Mouse (Mus musculus) liver, adult 2 months (tissue): ENCODE data around the gene Slc4a3. TPM values are rescaled to one million over a fixed set of nuclear protein-coding genes. Genes with fewer than 3 reads are reported as not detected.

Experiments used
- DNase-seq: peaks from one replicate; pipeline ENCODE4 v3.0.0-alpha.2; 2011; ENCODE audit warnings: low read depth, low spot score; ENCODE audit errors: extremely low read depth
- H3K27ac ChIP-seq: fragments of 200-500 bp; replicated peaks from 2 replicates; pipeline ENCODE4 v1.5.1; 2012; ENCODE audit warnings: low read depth, mild to moderate bottlenecking, control low read depth, inconsistent platforms, low read length; ENCODE audit not compliant: insufficient read depth
- H3K27me3 ChIP-seq: fragments of 200-500 bp; 2 replicates; pipeline ENCODE4 v1.6.1; 2012; ENCODE audit warnings: mild to moderate bottlenecking, moderate library complexity, low read length, inconsistent platforms; ENCODE audit not compliant: control insufficient read depth, insufficient read depth
- H3K36me3 ChIP-seq: fragments of 200-500 bp; 2 replicates; pipeline ENCODE4 v1.6.1; 2012; ENCODE audit warnings: low read length, inconsistent platforms; ENCODE audit not compliant: control insufficient read depth, insufficient read depth
- H3K4me1 ChIP-seq: fragments of 200-500 bp; 2 replicates; pipeline ENCODE4 v1.6.1; 2011; ENCODE audit warnings: low read length; ENCODE audit not compliant: control insufficient read depth, insufficient read depth
- H3K4me3 ChIP-seq: fragments of 200-500 bp; 2 replicates; pipeline ENCODE4 v1.5.1; 2011; ENCODE audit warnings: low read depth, mild to moderate bottlenecking, control low read depth, low read length, moderate library complexity; ENCODE audit not compliant: insufficient read depth
- H3K79me2 ChIP-seq: fragments of 200-500 bp; 2 replicates; pipeline ENCODE4 v1.6.1; 2012; ENCODE audit warnings: inconsistent platforms, mild to moderate bottlenecking, low read length, moderate library complexity; ENCODE audit not compliant: control insufficient read depth, insufficient read depth
- H3K9ac ChIP-seq: fragments of 200-500 bp; 2 replicates; pipeline ENCODE4 v1.6.1; 2012; ENCODE audit warnings: low read depth, mild to moderate bottlenecking, control low read depth, inconsistent platforms, low read length
- CTCF ChIP-seq: fragments of 200-500 bp; IDR thresholded peaks from 2 replicates; pipeline ENCODE4 v1.5.1; 2011; ENCODE audit warnings: low read depth, low read length, control low read depth
- POLR2A ChIP-seq: fragments of 200-500 bp; IDR thresholded peaks from 2 replicates; pipeline ENCODE4 v1.6.1; 2011; ENCODE audit warnings: low read length, control low read depth; ENCODE audit not compliant: insufficient read depth; ENCODE audit errors: extremely low read depth
- WGBS: fragments of 180-500 bp; shearing (Covaris S2); methylation state at CpG from one replicate; pipeline ENCODE4 v1.1.7; 2018; 5-methylcytosine and 5-hydroxymethylcytosine counted together
- polyA plus RNA-seq: library from polyadenylated mRNA; depleted of rRNA; stranded (reverse); fragments of >200 nt; gene quantifications from 2 replicates; pipeline ENCODE4 v1.2.3, GENCODE M21; 2012; rRNA removed
- total RNA-seq: library from RNA; depleted of rRNA; stranded (reverse); fragments of >200 nt; gene quantifications from 2 replicates; pipeline ENCODE4 v1.2.3, GENCODE M21; 2014; rRNA removed

Slc4a3 gene
- 0.34 and 0.37 TPM in 2 replicates for total RNA-seq
- polyA plus RNA-seq, result 0.63 and 0.76 TPM in 2 replicates

GRCm38 (mm10) chr1:75545965-75546956 lies at the start of gene Slc4a3:
TSS of gene Slc4a3 (plus strand) at chr1:75546266.
- no peaks in the 10 kb centered on the region for H3K4me1 ChIP-seq
- DNase-seq, result no peak
- H3K9ac ChIP-seq, result peak within 1 kb of the TSS; percentile 32
- H3K4me3 ChIP-seq, result peak within 1 kb of the TSS; percentile 49
- WGBS, result 2% methylated on average over 57 of the region's 64 CpGs
- H3K27me3 ChIP-seq, result peaks cover 30% of the 10 kb centered on the region
- no peaks in the 10 kb centered on the region for H3K79me2 ChIP-seq
- TF ChIP-seq POLR2A, result no peak
- TF ChIP-seq CTCF, result no peak
- no peaks in the 10 kb centered on the region for H3K36me3 ChIP-seq
- no peak within 1 kb of the TSS for H3K27ac ChIP-seq

- no peak for DNase-seq
- H3K36me3 ChIP-seq, result no peaks in the 10 kb centered on the region
- H3K4me1 ChIP-seq, result no peaks in the 10 kb centered on the region
- 88% methylated on average over 4 of the region's 4 CpGs for WGBS
- H3K4me3 ChIP-seq, result no peak overlapping the region
- no peak for TF ChIP-seq POLR2A
- H3K9ac ChIP-seq, result no peak overlapping the region
- peaks cover 4% of the 10 kb centered on the region; the same call in 1 of the 2 replicates for H3K27me3 ChIP-seq
- no peak overlapping the region for H3K27ac ChIP-seq
- no peaks in the 10 kb centered on the region for H3K79me2 ChIP-seq
Measured at GRCm38 (mm10) chr1:75498897-75499296, 47.2 kb upstream of the Slc4a3 start.

- Histone ChIP-seq H3K36me3 (no peaks in the 10 kb centered on the region), H3K27ac (no peak overlapping the region), H3K4me1 (no peaks in the 10 kb centered on the region), H3K79me2 (no peaks in the 10 kb centered on the region), H3K9ac (no peak overlapping the region), H3K27me3 (peaks cover 4% of the 10 kb centered on the region; the same call in 1 of the 2 replicates), H3K4me3 (no peak overlapping the region)
- TF ChIP-seq POLR2A (no peak), CTCF (peak; percentile 49)
- 82% methylated on average over 7 of the region's 7 CpGs for WGBS
- DNase-seq, result no peak
Measured at GRCm38 (mm10) chr1:75499441-75499840, 46.6 kb upstream of the Slc4a3 start.

GRCm38 (mm10) chr1:75501905-75502304 lies 44.2 kb upstream of the Slc4a3 start:
- Histone ChIP-seq H3K4me3 (no peak overlapping the region), H3K36me3 (no peaks in the 10 kb centered on the region), H3K27ac (no peak overlapping the region), H3K4me1 (no peaks in the 10 kb centered on the region), H3K9ac (no peak overlapping the region), H3K27me3 (peaks cover 21% of the 10 kb centered on the region), H3K79me2 (no peaks in the 10 kb centered on the region)
- DNase-seq, result no peak
- 96% methylated on average over 9 of the region's 9 CpGs for WGBS
- TF ChIP-seq POLR2A (no peak), CTCF (no peak)

- H3K27me3 ChIP-seq, result peaks cover 25% of the 10 kb centered on the region
- no peak for DNase-seq
- H3K4me1 ChIP-seq, result no peaks in the 10 kb centered on the region
- no peaks in the 10 kb centered on the region for H3K79me2 ChIP-seq
- TF ChIP-seq CTCF (no peak), POLR2A (no peak)
- H3K9ac ChIP-seq, result no peak overlapping the region
- H3K27ac ChIP-seq, result no peak overlapping the region
- 86% methylated on average over 25 of the region's 25 CpGs for WGBS
- no peak overlapping the region for H3K4me3 ChIP-seq
- no peaks in the 10 kb centered on the region for H3K36me3 ChIP-seq
Measured at GRCm38 (mm10) chr1:75502945-75503650, 43.0 kb upstream of the Slc4a3 start.

- no peak overlapping the region for H3K9ac ChIP-seq
- no peak overlapping the region for H3K4me3 ChIP-seq
- H3K27ac ChIP-seq, result no peak overlapping the region
- H3K36me3 ChIP-seq, result no peaks in the 10 kb centered on the region
- 73% methylated on average over 23 of the region's 23 CpGs for WGBS
- no peak for DNase-seq
- peaks cover 25% of the 10 kb centered on the region for H3K27me3 ChIP-seq
- no peaks in the 10 kb centered on the region for H3K79me2 ChIP-seq
- H3K4me1 ChIP-seq, result no peaks in the 10 kb centered on the region
- TF ChIP-seq POLR2A (no peak), CTCF (no peak)
Measured at GRCm38 (mm10) chr1:75503651-75503980, 42.5 kb upstream of the Slc4a3 start.
